Mouse (Mus musculus) embryonic facial prominence, embryonic 13.5 days (tissue): Measurements from ENCODE around the gene Rpl13a. TPM values are rescaled to one million over a fixed set of nuclear protein-coding genes. Genes with fewer than 3 reads are reported as not detected.
A peak's percentile ranks its signal among the peaks of the same experiment; 100 is the strongest.
"Not testable (repeated sequence)": the region's sequence is repeated elsewhere in the genome, so short reads cannot be mapped to it uniquely, and the experiment has no call there.

Experiments used
- ATAC-seq: fragments of 200-750 bp; cut with Nextera tagmentation; 2 replicates; pipeline ENCODE4 v1.8.0; 2017; ENCODE audit warnings: low read depth; ENCODE audit not compliant: insufficient number of reproducible peaks, insufficient read depth, low FRiP score, low TSS enrichment
- H3K27ac ChIP-seq: fragments of 300-500 bp; sonication (generic); 2 replicates; pipeline ENCODE4 v1.5.1; 2015; ENCODE audit warnings: moderate library complexity, mild to moderate bottlenecking, inconsistent platforms
- H3K27me3 ChIP-seq: fragments of 300-500 bp; sonication (generic); 2 replicates; pipeline ENCODE4 v1.6.1; 2015; ENCODE audit warnings: mild to moderate bottlenecking, inconsistent platforms
- H3K36me3 ChIP-seq: fragments of 300-500 bp; sonication (generic); 2 replicates; pipeline ENCODE4 v1.6.1; 2015; ENCODE audit warnings: mild to moderate bottlenecking, inconsistent platforms
- H3K4me1 ChIP-seq: fragments of 300-500 bp; sonication (generic); 2 replicates; pipeline ENCODE4 v1.6.1; 2015; ENCODE audit warnings: inconsistent platforms
- H3K4me2 ChIP-seq: fragments of 300-500 bp; sonication (generic); 2 replicates; pipeline ENCODE4 v1.6.1; 2015; ENCODE audit warnings: moderate library complexity, mild to moderate bottlenecking, inconsistent platforms
- H3K4me3 ChIP-seq: fragments of 300-500 bp; sonication (generic); 2 replicates; pipeline ENCODE4 v1.5.1; 2015; ENCODE audit warnings: mild to moderate bottlenecking, inconsistent platforms
- H3K9ac ChIP-seq: fragments of 300-500 bp; sonication (generic); 2 replicates; pipeline ENCODE4 v1.6.1; 2015; ENCODE audit warnings: mild to moderate bottlenecking, inconsistent platforms
- H3K9me3 ChIP-seq: fragments of 300-500 bp; sonication (generic); 2 replicates; pipeline ENCODE4 v1.6.1; 2016; ENCODE audit warnings: inconsistent platforms
- WGBS: fragments of 180-500 bp; shearing (Covaris S2); methylation state at CpG from one replicate; pipeline ENCODE4 v1.1.7; 2015; ENCODE audit warnings: mixed read lengths; 5-methylcytosine and 5-hydroxymethylcytosine counted together
- polyA plus RNA-seq: library from polyadenylated mRNA; unstranded; fragments of >200 nt; fragmentation: Nextera tagmentation; extraction: Ambion mirVana; gene quantifications from 2 replicates; pipeline ENCODE4 v1.2.1, GENCODE M21; 2015

The Rpl13a gene
- 1,453 and 1,588 TPM in 2 replicates for polyA plus RNA-seq

- Histone ChIP-seq H3K4me1 (peaks cover 39% of the 10 kb centered on the region), H3K27me3 (no peaks in the 10 kb centered on the region), H3K4me2 (peak within 1 kb of the TSS; percentile 89), H3K27ac (peak within 1 kb of the TSS; percentile 94), H3K9me3 (no peaks in the 10 kb centered on the region), H3K4me3 (peak within 1 kb of the TSS; percentile 86), H3K9ac (peak within 1 kb of the TSS; percentile 99), H3K36me3 (peaks cover 27% of the 10 kb centered on the region)
- peak; percentile 89 for ATAC-seq
- WGBS = under 1% methylated on average over 48 of the region's 48 CpGs
Observed at GRCm38 (mm10) chr7:45128624-45129246, at the start of gene Rpl13a. Gene Rpl13a, minus strand, starts transcription at chr7:45128761.

- H3K4me3 ChIP-seq = peak overlapping the region; percentile 33
- H3K9me3 ChIP-seq = no peaks in the 10 kb centered on the region
- peak overlapping the region; percentile 52 for H3K4me2 ChIP-seq
- peaks cover 97% of the 10 kb centered on the region for H3K27me3 ChIP-seq
- peak overlapping the region; percentile 55 for H3K9ac ChIP-seq
- no peak overlapping the region for H3K27ac ChIP-seq
- H3K36me3 ChIP-seq = no peaks in the 10 kb centered on the region
- peaks cover 24% of the 10 kb centered on the region for H3K4me1 ChIP-seq
- 4% methylated on average over 28 of the region's 31 CpGs for WGBS
- ATAC-seq = no peak
Observed at GRCm38 (mm10) chr7:45176356-45176755, 47.8 kb upstream of the Rpl13a start.

- Histone ChIP-seq H3K36me3 (no peaks in the 10 kb centered on the region), H3K9me3 (no peaks in the 10 kb centered on the region), H3K4me1 (peaks cover 21% of the 10 kb centered on the region), H3K9ac (peak overlapping the region; percentile 55; the same call in 1 of the 2 replicates), H3K4me2 (peak overlapping the region; percentile 52), H3K4me3 (peak overlapping the region; percentile 33), H3K27me3 (peaks cover 96% of the 10 kb centered on the region), H3K27ac (no peak overlapping the region)
- WGBS = 2% methylated on average over 23 of the region's 23 CpGs
- ATAC-seq = no peak
Observed at GRCm38 (mm10) chr7:45175929-45176328, 47.4 kb upstream of the Rpl13a start.

GRCm38 (mm10) chr7:45175398-45175797 is 46.8 kb upstream of the Rpl13a start:
- Histone ChIP-seq H3K9me3 (peaks cover 1% of the 10 kb centered on the region; the same call in 1 of the 2 replicates), H3K4me1 (peaks cover 21% of the 10 kb centered on the region), H3K4me2 (peak overlapping the region; percentile 52), H3K36me3 (no peaks in the 10 kb centered on the region), H3K9ac (no peak overlapping the region), H3K27ac (no peak overlapping the region), H3K27me3 (peaks cover 96% of the 10 kb centered on the region), H3K4me3 (peak overlapping the region; percentile 33; the same call in 1 of the 2 replicates)
- 2% methylated on average over 13 of the region's 13 CpGs for WGBS
- no peak for ATAC-seq

GRCm38 (mm10) chr7:45174567-45175280 is 46.2 kb upstream of the Rpl13a start:
- H3K27me3 ChIP-seq = peaks cover 96% of the 10 kb centered on the region
- peaks cover 21% of the 10 kb centered on the region for H3K4me1 ChIP-seq
- no peak overlapping the region for H3K27ac ChIP-seq
- peak overlapping the region; percentile 21 for H3K4me3 ChIP-seq
- H3K36me3 ChIP-seq = no peaks in the 10 kb centered on the region
- peak overlapping the region; percentile 39 for H3K4me2 ChIP-seq
- H3K9ac ChIP-seq = peak overlapping the region; percentile 51
- 2% methylated on average over 29 of the region's 29 CpGs for WGBS
- peaks cover 8% of the 10 kb centered on the region for H3K9me3 ChIP-seq
- ATAC-seq = no peak

DNA sequence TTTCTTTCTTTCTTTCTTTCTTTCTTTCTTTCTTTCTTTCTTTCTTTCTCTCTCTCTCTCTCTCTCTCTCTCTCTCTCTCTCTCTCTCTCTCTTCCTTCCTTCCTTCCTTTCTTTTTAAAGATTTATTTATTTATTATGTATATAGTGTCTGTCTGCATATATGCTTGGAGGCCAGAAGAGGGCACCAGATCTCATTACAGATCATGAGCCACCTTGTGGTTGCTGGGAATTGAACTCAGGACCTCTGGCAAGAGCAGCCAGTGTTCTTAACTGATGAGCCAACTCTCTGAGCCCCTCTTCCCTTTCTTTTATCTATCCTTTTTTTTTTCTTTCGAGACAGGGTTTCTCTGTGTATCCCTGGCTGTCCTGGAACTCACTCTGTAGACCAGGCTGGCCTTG is 45.2 kb upstream of the Rpl13a start:
- H3K4me2 ChIP-seq, H3K27ac ChIP-seq, ATAC-seq, H3K36me3 ChIP-seq, H3K9ac ChIP-seq, H3K4me3 ChIP-seq: not testable (repeated sequence)
- Histone ChIP-seq H3K27me3 (peaks cover 96% of the 10 kb centered on the region), H3K4me1 (peaks cover 22% of the 10 kb centered on the region), H3K9me3 (peaks cover 16% of the 10 kb centered on the region)
- 67% methylated on average over 1 of the region's 1 CpGs for WGBS

DNA sequence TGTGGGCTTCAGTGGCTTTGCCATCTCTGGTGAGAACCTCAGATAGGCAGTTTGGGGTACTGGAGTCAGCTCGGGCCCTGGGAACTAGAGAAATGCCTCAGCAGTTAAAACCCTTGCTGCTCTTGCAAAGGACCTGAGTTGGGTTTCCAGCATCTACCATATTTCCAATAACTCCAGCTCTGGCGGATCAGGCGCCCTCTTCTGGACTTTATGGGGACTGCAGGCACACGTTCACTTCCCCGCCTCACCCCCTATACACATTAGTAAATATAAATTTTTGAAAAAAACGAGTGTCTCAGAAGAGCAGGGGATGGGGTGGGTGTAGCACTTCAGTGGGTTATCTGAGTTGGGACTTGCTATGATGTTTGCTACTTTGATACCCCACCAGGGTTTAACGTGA is 44.4 kb upstream of the Rpl13a start:
- ATAC-seq = no peak
- H3K4me1 ChIP-seq = peaks cover 25% of the 10 kb centered on the region
- no peaks in the 10 kb centered on the region for H3K36me3 ChIP-seq
- peaks cover 16% of the 10 kb centered on the region for H3K9me3 ChIP-seq
- 56% methylated on average over 7 of the region's 7 CpGs for WGBS
- no peak overlapping the region for H3K9ac ChIP-seq
- H3K27ac ChIP-seq = no peak overlapping the region
- H3K4me2 ChIP-seq = no peak overlapping the region
- H3K27me3 ChIP-seq = peaks cover 96% of the 10 kb centered on the region
- no peak overlapping the region for H3K4me3 ChIP-seq

- Histone ChIP-seq H3K9ac (no peak overlapping the region), H3K27ac (no peak overlapping the region), H3K4me3 (no peak overlapping the region), H3K27me3 (peaks cover 96% of the 10 kb centered on the region), H3K4me2 (no peak overlapping the region), H3K4me1 (peaks cover 5% of the 10 kb centered on the region), H3K9me3 (peaks cover 19% of the 10 kb centered on the region), H3K36me3 (no peaks in the 10 kb centered on the region)
- no peak for ATAC-seq
- WGBS = 87% methylated on average over 3 of the region's 3 CpGs
Observed at GRCm38 (mm10) chr7:45169495-45169894, 40.9 kb upstream of the Rpl13a start.

DNA sequence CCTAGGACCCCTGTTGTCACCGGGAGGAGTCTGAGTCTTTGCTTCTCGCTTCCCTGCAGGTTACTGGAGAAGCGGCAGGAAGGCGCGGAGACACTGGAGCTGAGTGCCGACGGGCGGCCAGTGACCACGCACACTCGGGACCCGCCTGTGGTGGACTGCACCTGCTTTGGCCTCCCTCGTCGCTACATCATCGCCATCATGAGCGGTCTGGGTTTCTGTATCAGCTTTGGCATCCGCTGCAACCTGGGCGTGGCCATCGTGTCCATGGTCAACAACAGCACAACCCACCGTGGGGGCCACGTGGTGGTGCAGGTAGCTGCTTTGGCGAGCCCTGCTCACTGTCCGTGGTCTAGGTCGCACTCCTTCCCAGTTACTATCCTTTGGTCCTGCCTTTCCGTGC is 40.1 kb upstream of the Rpl13a start:
- no peak for ATAC-seq
- no peaks in the 10 kb centered on the region for H3K36me3 ChIP-seq
- no peak overlapping the region for H3K9ac ChIP-seq
- H3K4me3 ChIP-seq = no peak overlapping the region
- no peak overlapping the region for H3K27ac ChIP-seq
- no peak overlapping the region for H3K4me2 ChIP-seq
- H3K4me1 ChIP-seq = peaks cover 9% of the 10 kb centered on the region
- H3K9me3 ChIP-seq = peaks cover 19% of the 10 kb centered on the region
- H3K27me3 ChIP-seq = peaks cover 96% of the 10 kb centered on the region
- WGBS = 6% methylated on average over 24 of the region's 24 CpGs

GRCm38 (mm10) chr7:45167761-45168445 is 39.3 kb upstream of the Rpl13a start:
- H3K36me3 ChIP-seq = no peaks in the 10 kb centered on the region
- peaks cover 19% of the 10 kb centered on the region for H3K9me3 ChIP-seq
- H3K4me1 ChIP-seq = peaks cover 11% of the 10 kb centered on the region
- H3K27me3 ChIP-seq = peaks cover 98% of the 10 kb centered on the region
- H3K4me2 ChIP-seq = no peak overlapping the region
- 0 out of 2 replicates have a peak overlapping the region, but pooled peaks have one; percentile 3 for H3K9ac ChIP-seq
- H3K4me3 ChIP-seq = no peak overlapping the region
- WGBS = 4% methylated on average over 19 of the region's 19 CpGs
- H3K27ac ChIP-seq = no peak overlapping the region
- ATAC-seq = no peak

DNA sequence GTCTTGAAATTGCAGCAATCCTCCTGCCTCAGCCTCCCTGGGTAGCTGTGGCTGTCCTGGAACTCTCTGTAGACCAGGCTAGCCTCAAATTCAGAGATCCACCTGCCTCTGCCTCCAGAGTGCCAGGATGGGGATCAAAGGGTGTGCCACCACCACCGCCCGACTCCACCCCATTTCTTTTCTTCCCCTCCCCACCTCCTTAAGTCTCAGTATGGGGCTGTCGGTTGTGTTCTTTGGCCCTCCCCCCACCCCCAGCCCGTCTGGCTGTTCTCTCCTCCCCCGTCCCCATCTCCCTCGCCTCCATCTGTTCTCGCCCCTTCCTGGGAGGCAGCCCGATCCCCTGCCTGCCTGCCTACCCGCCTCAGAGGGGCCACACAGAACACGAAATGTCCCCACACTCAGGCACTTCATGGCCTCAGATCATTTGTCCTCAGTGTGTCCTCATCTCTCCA is 38.4 kb upstream of the Rpl13a start:
- peaks cover 16% of the 10 kb centered on the region for H3K4me1 ChIP-seq
- H3K9me3 ChIP-seq = peaks cover 19% of the 10 kb centered on the region
- no peak overlapping the region for H3K9ac ChIP-seq
- H3K36me3 ChIP-seq = no peaks in the 10 kb centered on the region
- H3K4me3 ChIP-seq = no peak overlapping the region
- 26% methylated on average over 10 of the region's 10 CpGs for WGBS
- no peak overlapping the region for H3K27ac ChIP-seq
- H3K4me2 ChIP-seq = no peak overlapping the region
- peaks cover 96% of the 10 kb centered on the region for H3K27me3 ChIP-seq
- no peak for ATAC-seq
